In the genomic region with DNA sequence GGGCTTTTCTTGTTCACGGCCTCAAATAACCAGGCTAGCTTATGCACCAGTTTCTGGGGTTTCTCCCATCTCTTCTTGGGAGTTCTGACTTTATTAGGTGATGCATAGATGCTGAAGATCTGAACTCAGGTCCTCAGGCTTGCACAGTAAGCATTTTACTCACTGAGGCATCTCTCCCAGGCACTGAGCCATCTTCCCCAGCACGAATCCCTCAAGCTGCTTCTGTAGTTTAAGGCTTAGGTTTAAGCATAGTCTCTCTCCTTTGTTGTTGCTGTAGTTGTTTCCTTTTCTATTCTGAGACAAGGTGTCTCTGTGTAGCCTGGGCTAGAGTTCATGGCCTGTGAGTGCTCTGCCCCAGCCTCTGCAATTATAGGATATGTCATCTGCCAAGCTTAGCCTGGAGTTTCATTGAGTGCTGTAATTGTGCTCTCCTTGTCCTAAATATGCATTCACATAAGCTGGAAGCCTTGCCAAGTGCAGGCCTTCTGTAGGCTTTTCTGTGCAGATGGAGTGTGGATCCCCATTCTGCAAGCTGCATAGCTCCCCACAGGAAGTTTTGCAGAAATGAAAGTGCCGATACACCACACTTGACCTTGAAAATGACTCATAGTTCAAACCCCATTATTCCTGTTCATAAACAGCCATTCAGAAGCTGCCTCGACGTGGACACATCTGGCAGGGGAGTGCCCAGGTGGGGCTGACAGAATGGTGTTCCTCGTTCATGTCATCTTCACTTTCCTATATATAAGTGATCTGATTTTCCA, we compare ENCODE assay signal across 15 mouse cellular contexts. TPM values are rescaled to one million over a fixed set of nuclear protein-coding genes. Genes with fewer than 3 reads are reported as not detected.
DNase-seq lines count a peak whose midpoint lies in the region; ATAC-seq and TF ChIP-seq lines count a peak whose summit lies in the region.
"Had no signal": no experiment of that assay in that cellular context is flagged by ENCODE, and none has a peak within 500 bp of the region (broad histone marks: within the 10 kb centered on the region; RNA-seq: fewer than 3 reads in every experiment).

No protein-coding gene starts in this region.

- H3K4me1 ChIP-seq in limb, embryonic 10.5 days: no peaks in the 10 kb centered on the region
- no peaks in the 10 kb centered on the region for H3K4me1 ChIP-seq in intestine, postnatal 0 days (replicated peaks; ENCODE audit: control insufficient read depth, insufficient read depth, low read length)
- H3K4me1 ChIP-seq: kidney, embryonic 15.5 days; midbrain, embryonic 12.5 days had no signal

- H3K4me2 ChIP-seq in intestine, postnatal 0 days (replicated peaks; ENCODE audit: low read depth): no peak overlapping the region
- H3K4me2 ChIP-seq: kidney, embryonic 15.5 days; liver, embryonic 11.5 days; midbrain, embryonic 12.5 days had no signal

- 82% methylated on average over 6 of the region's 6 CpGs for WGBS in limb, embryonic 10.5 days
- 61% methylated on average over 6 of the region's 6 CpGs for WGBS in intestine, postnatal 0 days

- peak; percentile 19 to 65 for DNase-seq in frontal cortex, adult 2 months (ENCODE audit: extremely low spot score in 1 of 2, low spot score in 1 of 2)
- no peak for DNase-seq in frontal cortex, postnatal 14 days (ENCODE audit: low spot score in 2 of 2)
- DNase-seq in Muller cell, postnatal 12 days (ENCODE audit: inconsistent ontology term): peak; percentile 50
- peak; percentile 44 to 61 for DNase-seq in layer of hippocampus, adult 2 months (ENCODE audit: low spot score in 2 of 2)
- DNase-seq in right cerebral cortex, postnatal 25 days: peak; percentile 14
- DNase-seq in limb, embryonic 10.5 days (ENCODE audit: low spot score): no peak
- no peak for DNase-seq in embryo, embryonic 11 days
- DNase-seq: adrenal gland, postnatal 14 days; cerebellum, adult 11 months; lung, postnatal 10 days had no signal

- no peak for ATAC-seq in intestine, postnatal 0 days
- ATAC-seq: hindbrain, postnatal 0 days had no signal

- no peaks in the 10 kb centered on the region for H3K27me3 ChIP-seq in limb, embryonic 10.5 days (ENCODE audit: low read depth, poor library complexity, severe bottlenecking)
- H3K27me3 ChIP-seq in intestine, postnatal 0 days (replicated peaks; ENCODE audit: control insufficient read depth, insufficient read depth, low read length): no peaks in the 10 kb centered on the region
- H3K27me3 ChIP-seq: kidney, embryonic 15.5 days; midbrain, embryonic 12.5 days had no signal

- H3K9me3 ChIP-seq in limb, embryonic 10.5 days (replicated peaks): no peaks in the 10 kb centered on the region
- H3K9me3 ChIP-seq in intestine, postnatal 0 days (ENCODE audit: control insufficient read depth): no peaks in the 10 kb centered on the region
- H3K9me3 ChIP-seq: kidney, embryonic 15.5 days; midbrain, embryonic 12.5 days had no signal

- H3K36me3 ChIP-seq in limb, embryonic 10.5 days: no peaks in the 10 kb centered on the region
- no peaks in the 10 kb centered on the region for H3K36me3 ChIP-seq in intestine, postnatal 0 days (ENCODE audit: control insufficient read depth, insufficient read depth)
- H3K36me3 ChIP-seq: kidney, embryonic 15.5 days; midbrain, embryonic 12.5 days had no signal

- no peak overlapping the region for H3K4me3 ChIP-seq in layer of hippocampus, adult 2 months
- no peak overlapping the region for H3K4me3 ChIP-seq in limb, embryonic 10.5 days
- no peak overlapping the region for H3K4me3 ChIP-seq in intestine, postnatal 0 days (ENCODE audit: low read depth, low read length)
- H3K4me3 ChIP-seq: kidney, embryonic 15.5 days; midbrain, embryonic 12.5 days had no signal

- no peak for TF ChIP-seq CTCF in layer of hippocampus, adult 2 months (conservative IDR thresholded peaks at IDR 0.05)
- no peak for TF ChIP-seq CTCF in intestine, postnatal 0 days (IDR thresholded peaks at IDR 0.05; ENCODE audit: low read depth)

- no peak overlapping the region for H3K27ac ChIP-seq in layer of hippocampus, adult 2 months
- no peak overlapping the region for H3K27ac ChIP-seq in limb, embryonic 10.5 days
- no peak overlapping the region for H3K27ac ChIP-seq in intestine, postnatal 0 days (ENCODE audit: low read depth, low read length)
- H3K27ac ChIP-seq: hindbrain, postnatal 0 days; kidney, embryonic 15.5 days; midbrain, embryonic 12.5 days had no signal

- H3K9ac ChIP-seq in intestine, postnatal 0 days (ENCODE audit: low read depth, low read length): no peak overlapping the region
- H3K9ac ChIP-seq: kidney, embryonic 15.5 days; midbrain, embryonic 12.5 days had no signal

RNA-seq across cellular contexts. Expression of gene Eepd1, which starts 51.7 kb away (rescaled TPM):
- 21.1 and 22.8 TPM in 2 replicates for polyA plus RNA-seq in frontal cortex, adult 2 months (2012; rRNA removed)
- 10 to 100 TPM; 18.0 to 19.4 TPM for total RNA-seq in layer of hippocampus, adult 2 months (2021)
- polyA plus RNA-seq in limb, embryonic 10.5 days (2016; fragmentation: Nextera tagmentation; extraction: Ambion mirVana): 19.2 and 22.9 TPM in 2 replicates
- polyA plus RNA-seq in intestine, postnatal 0 days (2015; fragmentation: Nextera tagmentation; extraction: Ambion mirVana): 26.1 and 27.4 TPM in 2 replicates

Comparison
In these comparisons a context has a peak if more than half of its experiments do, and no peak if none do; other contexts are left out.
1. DNase-seq: peak in frontal cortex, adult 2 months (2 of 2), Muller cell, postnatal 12 days (single experiment), layer of hippocampus, adult 2 months (2 of 2) and right cerebral cortex, postnatal 25 days (single experiment); none in frontal cortex, postnatal 14 days (0 of 2), limb, embryonic 10.5 days (single experiment) and embryo, embryonic 11 days (single experiment).